Mouse (Mus musculus) olfactory bulb, adult 2 months (tissue): ENCODE data around the gene Zfp808. TPM values are rescaled to one million over a fixed set of nuclear protein-coding genes. Genes with fewer than 3 reads are reported as not detected.
"Not testable (repeated sequence)": the region's sequence is repeated elsewhere in the genome, so short reads cannot be mapped to it uniquely, and the experiment has no call there.

Experiments
- H3K27ac ChIP-seq: fragments of 200-500 bp; 2 replicates; pipeline ENCODE4 v1.5.1; 2012; ENCODE audit warnings: low read depth, low read length; ENCODE audit not compliant: insufficient read depth
- H3K4me1 ChIP-seq: fragments of 200-500 bp; 2 replicates; pipeline ENCODE4 v1.6.1; 2012; ENCODE audit warnings: low read length; ENCODE audit not compliant: control insufficient read depth, insufficient read depth
- H3K4me3 ChIP-seq: fragments of 200-500 bp; 2 replicates; pipeline ENCODE4 v1.5.1; 2012; ENCODE audit warnings: mild to moderate bottlenecking, low read depth, low read length, moderate library complexity; ENCODE audit not compliant: insufficient read depth
- CTCF ChIP-seq: fragments of 200-500 bp; IDR thresholded peaks from 2 replicates; pipeline ENCODE4 v1.5.1; 2012; ENCODE audit warnings: low read depth, mild to moderate bottlenecking, low read length, moderate library complexity; ENCODE audit not compliant: insufficient read depth
- POLR2A ChIP-seq: fragments of 200-500 bp; IDR thresholded peaks from 2 replicates; pipeline ENCODE4 v1.6.1; 2012; ENCODE audit warnings: mild to moderate bottlenecking, low read depth, low read length, moderate library complexity; ENCODE audit not compliant: insufficient read depth
- WGBS: fragments of 180-500 bp; shearing (Covaris S2); methylation state at CpG from one replicate; pipeline ENCODE4 v1.1.7; 2018; 5-methylcytosine and 5-hydroxymethylcytosine counted together
- polyA plus RNA-seq: library from polyadenylated mRNA; stranded (reverse); fragments of >200 nt; gene quantifications from 2 replicates; pipeline ENCODE4 v1.2.4, GENCODE M21; 2012; ENCODE audit warnings: low replicate concordance; ENCODE audit not compliant: missing spikeins, insufficient read depth, insufficient read length

The Zfp808 gene
- not detected in 2 replicates for polyA plus RNA-seq

- 6% methylated on average over 21 of the region's 21 CpGs for WGBS
- H3K27ac ChIP-seq, H3K4me1 ChIP-seq: not testable (repeated sequence)
- peak within 1 kb of the TSS; percentile 89 for H3K4me3 ChIP-seq
Observed at GRCm38 (mm10) chr13:62129432-62130171, at the start of gene Zfp808. Gene Zfp808, plus strand, starts transcription at chr13:62129886.

- H3K27ac ChIP-seq, H3K4me1 ChIP-seq, H3K4me3 ChIP-seq: not testable (repeated sequence)
- 80% methylated on average over 4 of the region's 4 CpGs for WGBS
Observed at GRCm38 (mm10) chr13:62098786-62099185, 30.9 kb upstream of the Zfp808 start.

- H3K27ac ChIP-seq, H3K4me1 ChIP-seq, H3K4me3 ChIP-seq: not testable (repeated sequence)
- WGBS, result 90% methylated on average over 4 of the region's 4 CpGs
Observed at GRCm38 (mm10) chr13:62099454-62099853, 30.2 kb upstream of the Zfp808 start.

GRCm38 (mm10) chr13:62102368-62102767 is 27.3 kb upstream of the Zfp808 start:
- H3K27ac ChIP-seq, H3K4me1 ChIP-seq, H3K4me3 ChIP-seq: not testable (repeated sequence)
- 79% methylated on average over 1 of the region's 1 CpGs for WGBS

GRCm38 (mm10) chr13:62115861-62116260 is 13.8 kb upstream of the Zfp808 start:
- WGBS, result 25% methylated on average over 2 of the region's 2 CpGs
- not testable (repeated sequence) for H3K27ac ChIP-seq, H3K4me3 ChIP-seq, H3K4me1 ChIP-seq

- not testable (repeated sequence) for H3K27ac ChIP-seq, H3K4me3 ChIP-seq, H3K4me1 ChIP-seq
- 63% methylated on average over 1 of the region's 1 CpGs for WGBS
Observed at GRCm38 (mm10) chr13:62121578-62121977, 8.1 kb upstream of the Zfp808 start.

GRCm38 (mm10) chr13:62181835-62182755 is 52.4 kb downstream of the Zfp808 start:
- not testable (repeated sequence) for H3K4me3 ChIP-seq, H3K4me1 ChIP-seq, H3K27ac ChIP-seq
- 75% methylated on average over 2 of the region's 2 CpGs for WGBS

GRCm38 (mm10) chr13:62245264-62245663 is 115.6 kb downstream of the Zfp808 start:
- Histone ChIP-seq H3K4me3 (no peak overlapping the region), H3K4me1 (no peaks in the 10 kb centered on the region), H3K27ac (no peak overlapping the region)
- WGBS, result 44% methylated on average over 3 of the region's 3 CpGs
- TF ChIP-seq POLR2A, result no peak
- TF ChIP-seq CTCF, result no peak

GRCm38 (mm10) chr13:62255226-62255625 is 125.5 kb downstream of the Zfp808 start:
- 83% methylated on average over 9 of the region's 9 CpGs for WGBS
- not testable (repeated sequence) for H3K4me1 ChIP-seq, H3K4me3 ChIP-seq, H3K27ac ChIP-seq

- no peak overlapping the region for H3K4me3 ChIP-seq
- no peak for TF ChIP-seq CTCF
- no peak for TF ChIP-seq POLR2A
- no peaks in the 10 kb centered on the region for H3K4me1 ChIP-seq
- WGBS, result 84% methylated on average over 4 of the region's 4 CpGs
- H3K27ac ChIP-seq, result no peak overlapping the region
Observed at GRCm38 (mm10) chr13:62263392-62263791, 133.7 kb downstream of the Zfp808 start.
